Mouse (Mus musculus): ENCODE results near the gene Nlgn3. TPM values are rescaled to one million over a fixed set of nuclear protein-coding genes. Genes with fewer than 3 reads are reported as not detected.

Gene Nlgn3
- total and polyA plus RNA-seq, 3 experiments = 0.04 to 0.76 (median 0.12) TPM

GRCm38 (mm10) chrX:101345456-101345855 lies 46.5 kb downstream of the Nlgn3 start:
- Histone ChIP-seq H3K9ac (ENCODE audit: insufficient read depth, low read depth) (no peak overlapping the region), H3K27me3 (replicated peaks) (no peaks in the 10 kb centered on the region), H3K79me2 (replicated peaks; ENCODE audit: control insufficient read depth, extremely low read depth, insufficient read depth, poor library complexity, severe bottlenecking) (no peaks in the 10 kb centered on the region), H3K9me3 (replicated peaks; ENCODE audit: low read length) (no peaks in the 10 kb centered on the region), H3K4me2 (ENCODE audit: insufficient read depth, low read depth, poor library complexity, severe bottlenecking) (no peak overlapping the region), H3K36me3 (replicated peaks in 1 of 2; ENCODE audit: control insufficient read depth in 1 of 2, insufficient read depth in 1 of 2, low read length in 1 of 2) (no peaks in the 10 kb centered on the region), H3K27ac (ENCODE audit: insufficient read depth, low read depth) (no peak overlapping the region), H3K4me1 (ENCODE audit: control insufficient read depth in 1 of 2, insufficient read depth in 2 of 2) (peaks cover 3% of the 10 kb centered on the region in 2 experiments; a peak in 1 of 4 replicates), H3K4me3 (replicated peaks in 1 of 3; ENCODE audit: low read depth in 2 of 3, low read length in 2 of 3, poor library complexity in 1 of 3) (no peak overlapping the region)
- no peak for DNase-seq (ENCODE audit: extremely low read depth)
- in situ Hi-C loops (cut with MboI; ENCODE audit: low pct_ligation_motif_present, low pct_unique_long_range_greater_than_20kb, low sequenced_read_pairs) (no loop called here), dilution Hi-C loops (cut with MboI; ENCODE audit: extremely low pct_ligation_motif_present, extremely low pct_unique_long_range_greater_than_20kb, low sequenced_read_pairs) (no loop called here)
- no peak for TF ChIP-seq JUN (IDR thresholded peaks at IDR 0.05; ENCODE audit: insufficient read depth, low read depth, low read length)
- no peak for TF ChIP-seq JUND (conservative IDR thresholded peaks at IDR 0.05; ENCODE audit: low read depth, low read length)
- no peak for TF ChIP-seq ZNF384 (IDR thresholded peaks at IDR 0.05; ENCODE audit: low read depth, low read length)
- no peak for TF ChIP-seq POLR2A (IDR thresholded peaks at IDR 0.05; ENCODE audit: low read depth, low read length)
- no peak for TF ChIP-seq ZMIZ1 (IDR thresholded peaks at IDR 0.05; ENCODE audit: low read depth, low read length)
- TF ChIP-seq NRF1 (IDR thresholded peaks at IDR 0.05; ENCODE audit: low read depth, low read length) = no peak
- TF ChIP-seq IRF4 (IDR thresholded peaks at IDR 0.05; ENCODE audit: low read depth, low read length) = no peak
- no peak for TF ChIP-seq RCOR1 (conservative IDR thresholded peaks at IDR 0.05; ENCODE audit: low read depth, low read length)
- TF ChIP-seq GABPA (IDR thresholded peaks at IDR 0.05; ENCODE audit: insufficient replicate concordance, low read depth, low read length) = no peak
- TF ChIP-seq PAX5 (IDR thresholded peaks at IDR 0.05; ENCODE audit: low read length) = no peak
- no peak for TF ChIP-seq TCF12 (IDR thresholded peaks at IDR 0.05; ENCODE audit: low read depth, low read length)

- TF ChIP-seq NELFE (IDR thresholded peaks at IDR 0.05; ENCODE audit: low read depth, low read length) = no peak
- TF ChIP-seq CTCF (conservative IDR thresholded peaks at IDR 0.05 in 1 of 2, IDR thresholded peaks at IDR 0.05 in 1 of 2; ENCODE audit: low read depth in 2 of 2, low read length in 2 of 2) = no peak
- no peak for TF ChIP-seq ETS1 (conservative IDR thresholded peaks at IDR 0.05; ENCODE audit: low read depth, low read length)
- TF ChIP-seq ZMIZ1 (IDR thresholded peaks at IDR 0.05; ENCODE audit: low read depth, low read length) = no peak
- no peak for TF ChIP-seq BHLHE40 (IDR thresholded peaks at IDR 0.05; ENCODE audit: low read depth, low read length)
- no peak for TF ChIP-seq USF1 (IDR thresholded peaks at IDR 0.05; ENCODE audit: low read depth, low read length)
- dilution Hi-C loops (cut with MboI; ENCODE audit: extremely low pct_ligation_motif_present, extremely low pct_unique_long_range_greater_than_20kb, low sequenced_read_pairs) = no loop called here
- in situ Hi-C loops (cut with MboI; ENCODE audit: low pct_ligation_motif_present, low pct_unique_long_range_greater_than_20kb, low sequenced_read_pairs) = no loop called here
Observed at GRCm38 (mm10) chrX:101346475-101346874, 47.5 kb downstream of the Nlgn3 start.

More at GRCm38 (mm10) chrX:101346475-101346874, 47.5 kb downstream of the Nlgn3 start:
- H3K36me3 ChIP-seq (replicated peaks in 1 of 2; ENCODE audit: control insufficient read depth in 1 of 2, insufficient read depth in 1 of 2, low read length in 1 of 2) = no peaks in the 10 kb centered on the region
- no peak overlapping the region for H3K4me2 ChIP-seq (ENCODE audit: insufficient read depth, low read depth, poor library complexity, severe bottlenecking)
- H3K79me2 ChIP-seq (replicated peaks; ENCODE audit: control insufficient read depth, extremely low read depth, insufficient read depth, poor library complexity, severe bottlenecking) = no peaks in the 10 kb centered on the region
- no peak for DNase-seq (ENCODE audit: extremely low read depth)
- no peak overlapping the region for H3K27ac ChIP-seq (ENCODE audit: insufficient read depth, low read depth)
- no peaks in the 10 kb centered on the region for H3K9me3 ChIP-seq (replicated peaks; ENCODE audit: low read length)
- H3K4me1 ChIP-seq (ENCODE audit: control insufficient read depth in 1 of 2, insufficient read depth in 2 of 2) = peaks cover 1 to 2% of the 10 kb centered on the region in 2 experiments; a peak in 1 of 4 replicates
- no peak overlapping the region for H3K9ac ChIP-seq (ENCODE audit: insufficient read depth, low read depth)
- H3K27me3 ChIP-seq (replicated peaks) = no peaks in the 10 kb centered on the region
- H3K4me3 ChIP-seq (replicated peaks in 1 of 3; ENCODE audit: low read depth in 2 of 3, low read length in 2 of 3, poor library complexity in 1 of 3) = no peak overlapping the region
